Mouse (Mus musculus): ENCODE data around the gene Inpp1.
"Not testable (repeated sequence)": the region's sequence is repeated elsewhere in the genome, so short reads cannot be mapped to it uniquely, and the experiment has no call there.

The Inpp1 gene

GRCm38 (mm10) chr1:52816910-52817812 lies at the start of gene Inpp1:
Inpp1 (minus strand) TSS chr1:52817688.
- in situ Hi-C loops (cut with MboI; ENCODE audit: low pct_unique_long_range_greater_than_20kb in 1 of 2, low sequenced_read_pairs in 2 of 2, unreplicated experiment in 1 of 2): no loop called here

GRCm38 (mm10) chr1:52866007-52866406 lies 48.5 kb upstream of the Inpp1 start:
- in situ Hi-C loops (cut with MboI; ENCODE audit: low pct_unique_long_range_greater_than_20kb in 1 of 2, low sequenced_read_pairs in 2 of 2, unreplicated experiment in 1 of 2): no loop called here

- in situ Hi-C loops (cut with MboI; ENCODE audit: low pct_unique_long_range_greater_than_20kb in 1 of 2, low sequenced_read_pairs in 2 of 2, unreplicated experiment in 1 of 2): no loop called here
Observed at GRCm38 (mm10) chr1:52864220-52864619, 46.7 kb upstream of the Inpp1 start.

GRCm38 (mm10) chr1:52855904-52856601 lies 38.6 kb upstream of the Inpp1 start:
- in situ Hi-C loops (cut with MboI; ENCODE audit: low pct_unique_long_range_greater_than_20kb in 1 of 2, low sequenced_read_pairs in 2 of 2, unreplicated experiment in 1 of 2): no loop called here

GRCm38 (mm10) chr1:52854029-52854428 lies 36.5 kb upstream of the Inpp1 start:
- in situ Hi-C loops (cut with MboI; ENCODE audit: low pct_unique_long_range_greater_than_20kb in 1 of 2, low sequenced_read_pairs in 2 of 2, unreplicated experiment in 1 of 2): not testable (repeated sequence)

- in situ Hi-C loops (cut with MboI; ENCODE audit: low pct_unique_long_range_greater_than_20kb in 1 of 2, low sequenced_read_pairs in 2 of 2, unreplicated experiment in 1 of 2): no loop called here
Observed at GRCm38 (mm10) chr1:52849422-52849821, 31.9 kb upstream of the Inpp1 start.

GRCm38 (mm10) chr1:52846556-52846955 lies 29.1 kb upstream of the Inpp1 start:
- in situ Hi-C loops (cut with MboI; ENCODE audit: low pct_unique_long_range_greater_than_20kb in 1 of 2, low sequenced_read_pairs in 2 of 2, unreplicated experiment in 1 of 2): no loop called here

- in situ Hi-C loops (cut with MboI; ENCODE audit: low pct_unique_long_range_greater_than_20kb in 1 of 2, low sequenced_read_pairs in 2 of 2, unreplicated experiment in 1 of 2): no loop called here
Observed at GRCm38 (mm10) chr1:52844782-52845665, 27.5 kb upstream of the Inpp1 start, which contains the start of gene Hibch. Hibch (plus strand) TSS chr1:52844929.

- in situ Hi-C loops (cut with MboI; ENCODE audit: low pct_unique_long_range_greater_than_20kb in 1 of 2, low sequenced_read_pairs in 2 of 2, unreplicated experiment in 1 of 2): no loop called here
Observed at GRCm38 (mm10) chr1:52844354-52844753, 26.9 kb upstream of the Inpp1 start.

- in situ Hi-C loops (cut with MboI; ENCODE audit: low pct_unique_long_range_greater_than_20kb in 1 of 2, low sequenced_read_pairs in 2 of 2, unreplicated experiment in 1 of 2): no loop called here
Observed at GRCm38 (mm10) chr1:52839099-52839498, 21.6 kb upstream of the Inpp1 start.

GRCm38 (mm10) chr1:52817813-52818147 lies 292 bp upstream of the Inpp1 start:
- in situ Hi-C loops (cut with MboI; ENCODE audit: low pct_unique_long_range_greater_than_20kb in 1 of 2, low sequenced_read_pairs in 2 of 2, unreplicated experiment in 1 of 2): no loop called here

GRCm38 (mm10) chr1:52816232-52816891 lies 1.1 kb downstream of the Inpp1 start:
- in situ Hi-C loops (cut with MboI; ENCODE audit: low pct_unique_long_range_greater_than_20kb in 1 of 2, low sequenced_read_pairs in 2 of 2, unreplicated experiment in 1 of 2): no loop called here

- in situ Hi-C loops (cut with MboI; ENCODE audit: low pct_unique_long_range_greater_than_20kb in 1 of 2, low sequenced_read_pairs in 2 of 2, unreplicated experiment in 1 of 2): no loop called here
Observed at GRCm38 (mm10) chr1:52808456-52808855, 9.0 kb downstream of the Inpp1 start.

GRCm38 (mm10) chr1:52805041-52805440 lies 12.4 kb downstream of the Inpp1 start:
- in situ Hi-C loops (cut with MboI; ENCODE audit: low pct_unique_long_range_greater_than_20kb in 1 of 2, low sequenced_read_pairs in 2 of 2, unreplicated experiment in 1 of 2): no loop called here

GRCm38 (mm10) chr1:52802406-52802975 lies 15.0 kb downstream of the Inpp1 start:
- in situ Hi-C loops (cut with MboI; ENCODE audit: low pct_unique_long_range_greater_than_20kb in 1 of 2, low sequenced_read_pairs in 2 of 2, unreplicated experiment in 1 of 2): no loop called here

GRCm38 (mm10) chr1:52801651-52802050 lies 15.8 kb downstream of the Inpp1 start:
- in situ Hi-C loops (cut with MboI; ENCODE audit: low pct_unique_long_range_greater_than_20kb in 1 of 2, low sequenced_read_pairs in 2 of 2, unreplicated experiment in 1 of 2): no loop called here

- in situ Hi-C loops (cut with MboI; ENCODE audit: low pct_unique_long_range_greater_than_20kb in 1 of 2, low sequenced_read_pairs in 2 of 2, unreplicated experiment in 1 of 2): no loop called here
Observed at GRCm38 (mm10) chr1:52800340-52800740, 17.1 kb downstream of the Inpp1 start.

GRCm38 (mm10) chr1:52799772-52800171 lies 17.7 kb downstream of the Inpp1 start:
- in situ Hi-C loops (cut with MboI; ENCODE audit: low pct_unique_long_range_greater_than_20kb in 1 of 2, low sequenced_read_pairs in 2 of 2, unreplicated experiment in 1 of 2): no loop called here

All from mouse embryonic stem cell (cell line).